Mouse (Mus musculus): ENCODE measurements around the gene Ccm2.
"Not testable (repeated sequence)": the region's sequence is repeated elsewhere in the genome, so short reads cannot be mapped to it uniquely, and the experiment has no call there.

The Ccm2 gene

GRCm38 (mm10) chr11:6546205-6547013 lies at the start of gene Ccm2:
Ccm2 (plus strand) TSS chr11:6546887.
- in situ Hi-C loops (cut with MboI, MseI), result no loop called here

DNA sequence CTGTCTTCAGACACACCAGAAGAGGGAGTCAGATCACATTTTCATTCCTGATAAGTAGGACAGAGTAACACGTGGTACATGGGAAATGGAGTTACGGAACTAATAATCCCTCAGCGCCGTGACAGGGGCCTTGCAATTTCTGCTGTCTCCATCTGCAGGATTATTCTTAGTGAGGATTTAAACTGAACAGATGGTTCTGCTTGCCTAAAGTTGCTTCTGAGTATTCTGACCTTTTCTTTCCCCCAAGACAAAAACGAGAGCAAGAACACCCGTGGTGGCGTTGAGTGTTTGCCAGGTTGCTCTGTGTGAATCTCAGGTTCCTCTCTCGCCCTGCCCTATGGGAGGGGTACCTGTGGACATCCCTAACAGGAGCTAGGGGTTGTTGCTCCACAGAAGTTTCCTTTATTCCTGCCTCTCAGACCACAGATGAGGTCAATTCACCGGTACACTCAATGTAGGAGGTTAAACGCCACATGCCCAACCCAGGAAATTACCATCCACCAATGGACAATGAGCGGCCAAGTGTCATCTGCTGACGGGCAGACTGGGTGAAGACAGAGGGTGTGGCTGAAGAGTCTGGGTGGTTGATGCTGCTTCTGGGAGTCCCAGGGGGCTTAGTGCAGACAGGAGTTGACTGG lies 49.3 kb upstream of the Ccm2 start:
- in situ Hi-C loops (cut with MboI, MseI), result no loop called here

DNA sequence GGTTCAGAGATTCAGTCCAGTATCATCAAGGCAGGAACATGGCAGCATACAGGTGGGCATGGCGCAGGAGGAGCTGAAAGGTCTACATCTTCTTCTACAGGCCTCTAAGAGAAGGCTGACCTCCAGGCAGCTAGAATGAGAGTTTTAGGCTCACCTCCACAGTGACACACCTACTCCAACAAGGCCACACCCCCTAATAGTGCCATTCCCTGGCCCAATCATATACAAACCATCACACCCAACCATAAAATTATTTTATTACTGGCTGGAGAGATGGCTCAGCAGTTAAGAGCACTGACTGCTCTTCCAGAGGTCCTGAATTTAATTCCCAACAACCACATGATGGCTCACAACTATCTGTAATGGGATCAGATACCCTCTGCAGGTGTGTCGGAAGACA lies 44.2 kb upstream of the Ccm2 start:
- in situ Hi-C loops (cut with MboI, MseI), result no loop called here

DNA sequence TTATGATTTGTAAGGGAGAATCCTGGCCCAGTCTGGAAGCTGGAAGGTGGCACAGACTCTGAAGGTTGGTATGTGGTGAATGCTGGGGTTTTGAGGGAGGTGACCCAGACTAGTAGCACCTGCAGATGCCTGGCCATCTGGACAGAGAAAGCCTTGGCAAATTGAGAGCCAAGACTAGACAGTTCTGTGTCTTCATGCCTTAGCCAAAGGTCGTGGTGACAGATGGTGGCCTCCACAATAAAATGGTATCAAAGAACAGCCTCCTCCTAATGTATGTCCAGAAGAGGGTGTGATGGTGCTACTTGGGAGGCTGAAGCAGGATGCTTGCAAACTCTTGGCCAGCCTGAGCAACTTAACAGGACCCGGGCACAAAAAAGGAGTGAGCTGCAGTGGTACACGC lies 42.5 kb upstream of the Ccm2 start:
- in situ Hi-C loops (cut with MboI, MseI), result no loop called here

DNA sequence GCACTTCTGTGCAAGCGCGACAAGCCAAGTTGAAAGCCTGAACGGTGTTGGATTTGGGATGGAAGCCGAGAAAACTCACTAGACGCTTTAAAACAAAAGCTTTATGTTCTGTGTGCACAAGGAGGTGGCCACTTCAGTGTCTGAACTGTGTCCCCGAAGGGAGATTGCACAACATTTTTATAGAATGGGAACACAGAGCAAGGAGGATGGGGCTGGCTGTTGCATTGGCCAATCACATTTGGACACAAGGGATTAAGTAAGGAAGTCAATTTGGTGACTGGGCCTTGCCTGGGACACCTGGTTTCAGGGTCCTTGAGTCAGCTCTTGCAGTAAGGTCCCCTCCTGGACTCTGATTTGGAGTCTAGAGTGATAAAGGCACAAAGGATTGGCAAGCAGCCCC lies 42.0 kb upstream of the Ccm2 start:
- in situ Hi-C loops (cut with MboI, MseI), result loop anchor here (5.0 kb wide), 1 partner anchor 42 kb away; no protein-coding TSS in a partner anchor

DNA sequence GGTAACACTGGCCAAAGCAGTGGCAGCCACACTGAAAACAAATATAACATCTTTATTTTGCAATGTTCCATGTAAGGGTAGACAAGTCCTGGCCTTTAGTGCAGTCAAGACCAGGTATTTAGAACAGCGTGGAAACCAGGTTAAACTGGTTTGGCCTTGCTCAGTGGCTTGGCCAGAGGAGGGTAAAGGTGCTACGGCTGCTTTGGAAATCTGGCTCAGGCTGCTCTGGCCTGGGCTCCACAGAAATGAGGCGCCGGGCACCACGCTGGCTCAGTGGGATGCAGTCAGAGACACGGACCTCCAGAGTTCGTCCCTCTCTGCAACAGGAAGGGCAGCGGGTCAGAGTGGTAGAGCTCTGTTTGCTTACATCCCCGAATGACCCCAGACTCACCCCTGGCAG lies 40.2 kb upstream of the Ccm2 start:
- in situ Hi-C loops (cut with MboI, MseI), result loop anchor here (5.0 kb wide), 1 partner anchor 44 kb away; no protein-coding TSS in a partner anchor

GRCm38 (mm10) chr11:6508269-6508876 lies 38.3 kb upstream of the Ccm2 start:
- in situ Hi-C loops (cut with MboI, MseI), result loop anchor here (5.0 kb wide), 1 partner anchor 46 kb away; no protein-coding TSS in a partner anchor

DNA sequence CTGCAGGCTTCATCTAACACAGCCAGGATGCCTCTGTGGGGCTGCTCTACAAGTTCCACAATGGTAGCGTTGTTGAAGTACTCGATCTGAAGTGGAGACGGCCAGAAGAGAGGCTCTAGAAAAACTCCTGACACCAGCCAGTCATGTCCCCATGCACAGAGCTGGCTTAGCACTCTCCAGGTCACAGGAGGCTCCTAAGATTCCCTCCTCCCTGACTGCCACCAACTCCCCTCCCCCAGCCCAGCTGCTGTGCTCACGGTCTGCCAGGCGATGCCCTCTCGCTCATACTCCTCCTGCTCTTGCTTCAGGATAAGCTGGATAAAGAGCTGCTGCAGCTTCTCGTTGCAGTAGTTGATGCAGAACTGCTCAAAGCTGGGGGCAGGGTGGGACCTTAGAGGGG lies 31.9 kb upstream of the Ccm2 start:
- in situ Hi-C loops (cut with MboI, MseI), result no loop called here

GRCm38 (mm10) chr11:6519491-6520033 lies 27.1 kb upstream of the Ccm2 start:
- in situ Hi-C loops (cut with MboI, MseI), result no loop called here

GRCm38 (mm10) chr11:6520507-6521173 lies 26.0 kb upstream of the Ccm2 start, which contains the start of gene Myo1g:
Myo1g (minus strand) TSS chr11:6520965.
- in situ Hi-C loops (cut with MboI, MseI), result no loop called here

DNA sequence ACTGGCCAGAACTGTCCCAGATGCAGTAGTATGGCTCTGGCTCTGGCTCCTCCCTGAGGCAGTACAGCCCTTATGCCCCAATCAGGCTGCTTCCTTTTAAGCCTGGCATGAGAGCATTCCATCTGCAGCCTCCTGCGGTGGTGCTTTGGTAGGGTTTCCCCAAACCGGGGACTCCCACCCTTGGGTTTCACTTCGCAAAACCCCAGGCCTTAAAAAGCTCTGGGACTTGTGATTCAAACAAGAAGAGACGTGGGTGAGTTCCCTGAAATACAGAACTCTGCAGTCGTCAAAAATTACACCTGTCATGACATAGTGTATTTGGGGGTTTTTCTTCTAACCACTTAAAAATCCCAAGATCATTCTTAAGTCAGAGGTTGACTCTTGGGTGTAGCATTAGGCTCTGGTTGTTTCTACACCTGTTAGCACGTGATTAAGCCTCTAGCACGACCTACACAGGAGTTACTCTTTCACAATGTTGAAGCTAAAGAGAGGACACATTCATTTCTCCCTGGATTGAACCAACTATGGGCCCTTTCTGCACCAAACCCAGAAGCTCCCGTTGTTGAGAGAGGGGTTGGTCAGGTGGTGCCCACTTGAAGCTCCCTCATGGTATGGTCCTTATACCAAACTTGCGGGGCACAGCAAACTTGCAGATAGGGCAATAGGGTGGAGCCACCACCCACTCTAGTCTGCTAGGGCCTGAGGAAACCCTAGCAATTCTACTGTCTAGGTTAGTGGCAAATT lies 23.7 kb upstream of the Ccm2 start:
- in situ Hi-C loops (cut with MboI, MseI), result no loop called here

- in situ Hi-C loops (cut with MboI, MseI), result no loop called here
Measured at GRCm38 (mm10) chr11:6523662-6524088, 23.0 kb upstream of the Ccm2 start.

DNA sequence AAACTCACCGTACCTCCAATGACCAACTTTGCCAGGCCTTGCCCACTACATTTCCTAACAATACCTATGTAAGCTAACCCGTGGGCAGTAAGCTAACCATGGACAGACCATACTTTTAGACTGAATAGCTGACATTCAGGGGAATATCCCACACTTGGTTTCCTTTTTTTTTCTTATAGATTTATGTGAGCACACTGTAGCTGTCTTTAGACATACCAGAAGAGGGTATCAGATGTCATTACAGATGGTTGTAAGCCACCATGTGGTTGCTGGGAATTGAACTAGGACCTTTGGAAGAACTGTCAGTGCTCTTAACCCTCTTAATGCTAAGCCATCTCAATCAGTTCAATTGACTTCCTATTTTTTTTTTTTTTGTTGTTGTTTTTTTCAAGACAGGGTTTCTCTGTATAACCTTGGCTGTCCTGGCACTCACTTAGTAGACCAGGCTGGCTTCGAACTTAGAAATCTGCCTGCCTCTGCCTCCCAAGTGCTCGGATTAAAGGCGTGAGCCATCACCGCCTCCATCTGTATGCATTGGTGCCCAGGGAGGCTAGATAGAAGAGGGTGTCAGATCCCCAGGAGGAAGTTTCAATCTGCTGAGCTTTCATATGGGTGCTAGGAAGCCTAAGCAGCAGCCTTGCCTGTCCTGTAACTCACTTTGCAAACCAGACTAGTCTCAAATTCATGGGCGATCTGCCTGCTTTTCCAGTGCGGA lies 22.4 kb upstream of the Ccm2 start:
- in situ Hi-C loops (cut with MboI, MseI), result no loop called here

- in situ Hi-C loops (cut with MboI, MseI), result no loop called here
Measured at GRCm38 (mm10) chr11:6524880-6525238, 21.8 kb upstream of the Ccm2 start.

DNA sequence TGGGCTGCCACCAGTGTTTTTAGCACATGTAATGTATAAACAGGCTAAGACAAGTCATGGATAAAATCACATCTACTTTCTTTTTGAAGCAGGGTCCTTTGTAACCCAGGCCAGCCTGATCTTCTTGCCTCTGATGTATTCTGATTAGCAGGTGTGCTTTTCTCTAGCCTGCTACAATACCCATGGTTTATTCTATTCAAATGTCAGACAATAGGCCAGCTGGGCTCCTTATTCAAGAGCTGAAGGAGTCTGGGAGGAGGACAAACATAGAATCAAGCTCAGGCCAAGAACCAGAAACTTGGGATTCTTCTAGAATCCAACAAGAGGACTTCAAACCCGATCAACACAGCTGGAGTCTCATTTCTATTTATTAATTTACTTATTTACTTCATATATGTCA lies 21.4 kb upstream of the Ccm2 start:
- in situ Hi-C loops (cut with MboI, MseI), result no loop called here

DNA sequence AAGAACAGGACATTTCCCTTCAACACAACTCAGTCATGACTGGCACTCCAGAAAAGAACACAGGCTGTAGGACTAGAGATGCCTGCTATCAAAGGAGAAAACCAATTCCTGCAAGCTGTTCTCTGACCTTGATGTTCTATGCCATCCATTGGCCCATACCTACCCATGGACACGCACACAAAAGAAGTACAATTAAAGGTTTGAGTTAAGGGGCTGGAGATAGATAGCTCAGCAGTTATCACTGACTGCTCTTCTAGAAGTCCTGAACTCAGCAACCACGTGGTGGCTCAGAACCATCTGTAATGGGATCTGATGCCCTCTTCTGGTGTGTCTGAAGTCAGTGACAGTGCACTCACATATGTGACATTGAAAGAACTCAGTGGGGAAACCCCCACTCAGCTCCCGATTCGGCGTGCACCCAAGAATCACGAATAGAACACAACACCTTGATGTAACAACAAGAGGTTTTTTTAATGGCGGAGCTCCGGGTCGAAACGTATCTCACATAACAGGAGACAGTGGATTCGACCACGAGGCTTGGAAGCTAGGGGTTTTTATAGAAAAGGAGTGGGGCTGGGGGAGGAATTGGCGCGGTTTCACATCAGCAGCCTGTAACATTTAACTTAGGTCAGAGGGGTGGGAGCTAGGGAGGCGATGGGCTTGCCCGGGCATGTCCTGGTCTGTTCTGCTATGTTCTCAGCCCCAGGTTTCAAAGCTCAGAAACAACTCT lies 20.0 kb upstream of the Ccm2 start:
- in situ Hi-C loops (cut with MboI, MseI), result not testable (repeated sequence)

DNA sequence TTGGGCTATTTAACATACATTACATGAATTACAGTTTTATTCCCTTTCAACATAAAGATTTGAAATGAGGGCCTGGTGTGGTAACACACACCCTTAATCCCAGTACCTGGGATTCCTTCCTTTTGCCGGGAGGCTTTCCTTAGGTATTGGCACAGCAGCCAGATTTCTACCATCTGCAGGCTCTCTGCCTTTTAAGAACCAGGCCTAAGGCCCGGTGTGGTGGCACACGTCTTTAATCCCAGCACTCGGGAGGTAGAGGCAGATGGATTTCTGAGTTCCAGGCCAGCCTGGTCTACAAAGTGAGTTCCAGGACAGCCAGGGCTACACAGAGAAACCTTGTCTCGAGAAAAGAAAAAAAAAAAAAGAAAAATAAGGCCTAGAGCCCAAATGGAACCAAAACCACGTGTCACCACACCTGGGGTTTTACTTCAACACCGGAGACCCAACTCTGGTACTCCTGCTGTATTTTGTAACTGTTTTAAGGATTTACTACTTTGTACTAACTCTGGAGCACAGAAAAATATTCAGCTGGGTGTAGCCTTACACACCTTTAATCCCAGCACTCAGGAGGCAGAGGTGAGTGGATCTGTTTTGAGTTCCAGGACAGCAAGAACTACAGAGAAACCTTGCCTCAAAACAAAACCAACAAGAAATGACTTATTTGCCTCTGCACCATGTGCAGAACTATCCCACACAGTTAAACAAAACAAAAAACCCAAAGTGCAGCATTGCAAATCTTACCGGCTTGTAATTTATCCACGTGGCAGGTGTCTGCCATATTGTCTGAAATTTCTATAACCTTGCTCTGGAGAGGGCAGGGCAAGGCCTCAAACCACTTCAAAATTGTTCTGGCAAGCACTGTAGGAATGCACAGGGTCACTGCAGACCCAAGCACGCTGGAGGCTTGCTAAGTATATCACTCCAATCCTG lies 19.2 kb upstream of the Ccm2 start:
- in situ Hi-C loops (cut with MboI, MseI), result no loop called here

GRCm38 (mm10) chr11:6528186-6529006 lies 18.3 kb upstream of the Ccm2 start:
- in situ Hi-C loops (cut with MboI, MseI), result no loop called here

Measured in T-helper 1 cell (primary cell).